Mouse (Mus musculus) neural tube, embryonic 15.5 days (tissue): ENCODE measurements around the gene Magea10. TPM values are rescaled to one million over a fixed set of nuclear protein-coding genes. Genes with fewer than 3 reads are reported as not detected.

Source experiments
- ATAC-seq: fragments of 200-750 bp; cut with Nextera tagmentation; 2 replicates; pipeline ENCODE4 v1.8.0; 2017; ENCODE audit warnings: mild to moderate bottlenecking, moderate TSS enrichment, moderate library complexity; ENCODE audit not compliant: low FRiP score
- H3K27ac ChIP-seq: fragments of 300-500 bp; sonication (generic); replicated peaks from 2 replicates; pipeline ENCODE4 v1.5.1; 2015; ENCODE audit warnings: mild to moderate bottlenecking, inconsistent platforms
- H3K27me3 ChIP-seq: fragments of 300-500 bp; sonication (generic); replicated peaks from 2 replicates; pipeline ENCODE4 v1.6.1; 2015; ENCODE audit warnings: inconsistent platforms
- H3K36me3 ChIP-seq: fragments of 300-500 bp; sonication (generic); 2 replicates; pipeline ENCODE4 v1.6.1; 2015; ENCODE audit warnings: inconsistent platforms
- H3K4me1 ChIP-seq: fragments of 300-500 bp; sonication (generic); 2 replicates; pipeline ENCODE4 v1.6.1; 2015; ENCODE audit warnings: inconsistent platforms
- H3K4me2 ChIP-seq: fragments of 300-500 bp; sonication (generic); 2 replicates; pipeline ENCODE4 v1.6.1; 2015; ENCODE audit warnings: inconsistent platforms, mild to moderate bottlenecking, moderate library complexity
- H3K4me3 ChIP-seq: fragments of 300-500 bp; sonication (generic); replicated peaks from 2 replicates; pipeline ENCODE4 v1.5.1; 2015; ENCODE audit warnings: mild to moderate bottlenecking, inconsistent platforms
- H3K9ac ChIP-seq: fragments of 300-500 bp; sonication (generic); replicated peaks from 2 replicates; pipeline ENCODE4 v1.6.1; 2015; ENCODE audit warnings: mild to moderate bottlenecking, inconsistent platforms
- H3K9me3 ChIP-seq: fragments of 300-500 bp; sonication (generic); replicated peaks from 2 replicates; pipeline ENCODE4 v1.6.1; 2016; ENCODE audit warnings: inconsistent platforms
- WGBS: fragments of 180-500 bp; shearing (Covaris S2); methylation state at CpG from one replicate; pipeline ENCODE4 v1.1.7; 2015; ENCODE audit warnings: mixed read lengths; 5-methylcytosine and 5-hydroxymethylcytosine counted together
- polyA plus RNA-seq: library from polyadenylated mRNA; unstranded; fragments of >200 nt; fragmentation: Nextera tagmentation; extraction: Ambion mirVana; gene quantifications from 2 replicates; pipeline ENCODE4 v1.2.1, GENCODE M21; 2015

Gene Magea10
- not detected in 2 replicates for polyA plus RNA-seq

- H3K4me3 ChIP-seq, result no peak within 1 kb of the TSS
- WGBS, result 89% methylated on average over 6 of the region's 6 CpGs
- no peaks in the 10 kb centered on the region for H3K9me3 ChIP-seq
- H3K27ac ChIP-seq, result no peak within 1 kb of the TSS
- no peak within 1 kb of the TSS for H3K4me2 ChIP-seq
- H3K9ac ChIP-seq, result no peak within 1 kb of the TSS
- no peak for ATAC-seq
- H3K36me3 ChIP-seq, result no peaks in the 10 kb centered on the region
- no peaks in the 10 kb centered on the region for H3K4me1 ChIP-seq
- H3K27me3 ChIP-seq, result no peaks in the 10 kb centered on the region
These were observed at the start of gene Magea10 for GRCm38 (mm10) chrX:72386758-72387157. Gene Magea10 (minus strand): TSS chrX:72386858.

GRCm38 (mm10) chrX:72381972-72382371, 4.7 kb downstream of the Magea10 start:
- Histone ChIP-seq H3K4me3 (no peak overlapping the region), H3K9me3 (no peaks in the 10 kb centered on the region), H3K27me3 (no peaks in the 10 kb centered on the region), H3K4me1 (no peaks in the 10 kb centered on the region), H3K27ac (no peak overlapping the region), H3K36me3 (no peaks in the 10 kb centered on the region), H3K4me2 (no peak overlapping the region), H3K9ac (no peak overlapping the region)
- ATAC-seq, result no peak
- WGBS, result 75% methylated on average over 1 of the region's 1 CpGs

Other genes with a start within 250 kb of the Magea10 start
- not detected in 2 replicates for gene Magea4, start 164.8 kb downstream of the Magea10 start, polyA plus RNA-seq
- gene Gabre, start 112.1 kb downstream of the Magea10 start, polyA plus RNA-seq, result 1.0 and 1.2 TPM in 2 replicates